Mouse (Mus musculus) ES-Bruce4 (cell line): Measurements from ENCODE around the gene Mag.

ENCODE experiments used
- CTCF ChIP-seq: IDR thresholded peaks from one replicate; pipeline ENCODE4 v1.8.1; 2011; ENCODE audit warnings: low read depth, low read length
- EP300 ChIP-seq: IDR thresholded peaks from 2 replicates; pipeline ENCODE4 v1.6.1; 2011; ENCODE audit warnings: low read depth, low read length; ENCODE audit not compliant: insufficient read depth
- POLR2A ChIP-seq: IDR thresholded peaks from one replicate; pipeline ENCODE4 v1.8.1; 2011; ENCODE audit warnings: low read length; ENCODE audit not compliant: insufficient read depth

DNA sequence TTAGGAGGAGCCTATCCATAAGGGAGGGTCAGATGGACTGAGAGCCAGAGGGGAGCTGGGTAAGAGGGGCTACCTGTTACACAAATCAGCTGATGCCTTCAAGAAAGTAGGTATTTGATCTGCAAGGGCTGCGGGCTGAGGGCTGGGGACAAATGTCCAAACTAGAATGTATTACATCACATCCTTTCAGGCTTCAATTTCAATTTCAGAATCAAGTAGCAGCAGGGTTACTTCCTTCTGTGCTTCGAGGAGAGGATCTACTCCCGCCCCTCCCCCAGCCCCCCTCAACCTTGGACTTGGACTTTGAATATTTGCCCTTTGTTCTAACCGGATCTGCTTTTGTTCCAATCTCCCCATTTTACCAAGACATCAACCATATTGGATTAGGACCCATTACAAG lies 2.5 kb upstream of the Mag start:
- TF ChIP-seq CTCF (no peak), POLR2A (no peak), EP300 (no peak)
